Mouse (Mus musculus): ENCODE measurements around the gene Ift22. TPM values are rescaled to one million over a fixed set of nuclear protein-coding genes. Genes with fewer than 3 reads are reported as not detected.

Ift22 gene
- total RNA-seq (2023; ENCODE audit: inconsistent age), result 15.6 to 28.1 TPM (median 22.4 TPM) in 4 replicates

DNA sequence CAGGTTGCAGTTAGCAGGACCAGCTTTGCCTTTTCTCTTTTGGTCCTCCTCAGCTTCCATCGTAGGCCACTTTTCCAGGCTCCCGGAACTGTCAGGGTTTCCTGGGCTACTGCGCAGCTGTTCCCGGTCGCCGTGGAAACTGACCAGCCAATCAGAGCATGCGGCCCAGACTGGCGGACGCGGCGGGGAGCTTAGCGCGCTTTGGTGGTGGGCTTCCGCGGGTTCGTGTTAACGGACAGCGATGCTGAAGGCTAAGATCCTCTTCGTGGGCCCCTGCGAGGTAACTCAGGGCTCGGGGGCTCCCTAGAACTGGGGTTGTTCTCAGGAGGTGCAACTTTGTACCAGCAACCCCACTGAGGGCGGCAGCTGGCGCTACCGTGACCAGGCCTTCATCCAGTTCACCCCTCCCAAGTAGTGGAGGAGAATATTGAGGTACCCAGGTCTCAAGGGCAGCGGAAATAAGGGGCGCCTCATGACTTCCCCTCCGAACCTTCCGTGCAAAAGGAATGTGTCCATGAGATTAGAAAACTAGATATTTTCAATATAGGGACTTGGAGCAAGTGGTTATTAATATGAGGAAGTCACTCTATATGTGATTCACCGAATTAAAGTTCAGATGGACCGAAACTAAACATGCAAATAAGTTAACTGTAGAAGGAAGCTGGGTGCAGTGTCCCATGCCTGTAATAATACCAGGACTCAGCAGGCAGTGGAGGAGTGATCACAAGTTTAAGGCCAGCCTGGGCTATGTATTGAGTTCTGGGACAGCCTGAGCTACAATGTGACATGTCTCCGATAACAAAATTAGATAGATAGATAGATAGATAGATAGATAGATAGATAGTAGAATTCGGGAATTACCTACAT lies at the start of gene Ift22:
Gene Ift22, plus strand, starts transcription at position 160 of the 867 bp plus-strand sequence.

GRCm38 (mm10) chr5:136882788-136883439 lies 25.0 kb upstream of the Ift22 start, which contains the start of gene Col26a1:
Gene Col26a1 (minus strand): TSS chr5:136883209.

GRCm38 (mm10) chr5:136953015-136953414 lies 45.1 kb downstream of the Ift22 start, which contains the start of gene Fis1:
Gene Fis1 (plus strand): TSS chr5:136953275.

Other genes starting within 250 kb of the Ift22 start
- gene Myl10, start 215.0 kb upstream of the Ift22 start, total RNA-seq (2023; ENCODE audit: inconsistent age), result not detected in 4 replicates
- gene Col26a1, start 24.9 kb upstream of the Ift22 start, total RNA-seq (2023; ENCODE audit: inconsistent age), result not detected in 4 replicates
- 162 to 190 TPM (median 176 TPM) in 4 replicates for gene Fis1, start 45.1 kb downstream of the Ift22 start, total RNA-seq (2023; ENCODE audit: inconsistent age)
- 0.35 to 1.4 TPM in 2 of 4 replicates, not detected in the others for gene Cldn15, start 58.5 kb downstream of the Ift22 start, total RNA-seq (2023; ENCODE audit: inconsistent age)
- 19.4 to 29.8 TPM (median 27.6 TPM) in 4 replicates for gene Plod3, start 78.9 kb downstream of the Ift22 start, total RNA-seq (2023; ENCODE audit: inconsistent age)
- gene Znhit1, start 79.9 kb downstream of the Ift22 start, total RNA-seq (2023; ENCODE audit: inconsistent age), result 21.9 to 29.1 TPM (median 27.2 TPM) in 4 replicates
- gene Vgf, start 118.2 kb downstream of the Ift22 start, total RNA-seq (2023; ENCODE audit: inconsistent age), result 0.94 to 1.9 TPM (median 1.4 TPM) in 4 replicates
- gene Ap1s1, start 138.0 kb downstream of the Ift22 start, total RNA-seq (2023; ENCODE audit: inconsistent age), result 21.2 to 26.8 TPM (median 22.0 TPM) in 4 replicates
- gene Serpine1, start 164.1 kb downstream of the Ift22 start, total RNA-seq (2023; ENCODE audit: inconsistent age), result not detected in 4 replicates
- 58.3 to 72.3 TPM (median 64.2 TPM) in 4 replicates for gene Trim56, start 208.1 kb downstream of the Ift22 start, total RNA-seq (2023; ENCODE audit: inconsistent age)
- not detected in 4 replicates for gene Muc3, start 241.2 kb downstream of the Ift22 start, total RNA-seq (2023; ENCODE audit: inconsistent age)

All from B cell, adult (primary cell).